Mouse (Mus musculus) forebrain, embryonic 10.5 days (tissue): Measurements from ENCODE around the gene Cdc42bpa. TPM values are rescaled to one million over a fixed set of nuclear protein-coding genes. Genes with fewer than 3 reads are reported as not detected.
"Not testable (repeated sequence)": the region's sequence is repeated elsewhere in the genome, so short reads cannot be mapped to it uniquely, and the experiment has no call there.

Experiments
- DNase-seq: peaks from one replicate; pipeline ENCODE4 v3.0.0-alpha.2; 2017; ENCODE audit warnings: low spot score; ENCODE audit errors: extremely low spot score
- H3K27ac ChIP-seq: fragments of 300-500 bp; sonication (generic); 2 replicates; pipeline ENCODE4 v1.5.1; 2016; ENCODE audit warnings: mild to moderate bottlenecking
- H3K27me3 ChIP-seq: fragments of 300-500 bp; sonication (generic); 2 replicates; pipeline ENCODE4 v1.6.1; 2016; ENCODE audit warnings: mild to moderate bottlenecking; ENCODE audit not compliant: poor library complexity, severe bottlenecking
- H3K36me3 ChIP-seq: fragments of 300-500 bp; sonication (generic); replicated peaks from 2 replicates; pipeline ENCODE4 v1.6.1; 2016; ENCODE audit warnings: mild to moderate bottlenecking, moderate library complexity
- H3K4me1 ChIP-seq: fragments of 300-500 bp; sonication (generic); 2 replicates; pipeline ENCODE4 v1.6.1; 2016
- H3K4me3 ChIP-seq: fragments of 300-500 bp; sonication (generic); 2 replicates; pipeline ENCODE4 v1.5.1; 2016; ENCODE audit warnings: mild to moderate bottlenecking, moderate library complexity
- H3K9me3 ChIP-seq: fragments of 300-500 bp; sonication (generic); 2 replicates; pipeline ENCODE4 v1.6.1; 2016; ENCODE audit warnings: mild to moderate bottlenecking, moderate library complexity
- WGBS: fragments of 180-500 bp; shearing (Covaris S2); methylation state at CpG from one replicate; pipeline ENCODE4 v1.1.7; 2016; 5-methylcytosine and 5-hydroxymethylcytosine counted together
- polyA plus RNA-seq: library from polyadenylated mRNA; unstranded; fragments of >200 nt; fragmentation: Nextera tagmentation; extraction: Ambion mirVana; gene quantifications from 2 replicates; pipeline ENCODE4 v1.2.1, GENCODE M21; 2016

The Cdc42bpa gene
- polyA plus RNA-seq, 1 experiment from 2014 or later: 12.2 TPM

DNA sequence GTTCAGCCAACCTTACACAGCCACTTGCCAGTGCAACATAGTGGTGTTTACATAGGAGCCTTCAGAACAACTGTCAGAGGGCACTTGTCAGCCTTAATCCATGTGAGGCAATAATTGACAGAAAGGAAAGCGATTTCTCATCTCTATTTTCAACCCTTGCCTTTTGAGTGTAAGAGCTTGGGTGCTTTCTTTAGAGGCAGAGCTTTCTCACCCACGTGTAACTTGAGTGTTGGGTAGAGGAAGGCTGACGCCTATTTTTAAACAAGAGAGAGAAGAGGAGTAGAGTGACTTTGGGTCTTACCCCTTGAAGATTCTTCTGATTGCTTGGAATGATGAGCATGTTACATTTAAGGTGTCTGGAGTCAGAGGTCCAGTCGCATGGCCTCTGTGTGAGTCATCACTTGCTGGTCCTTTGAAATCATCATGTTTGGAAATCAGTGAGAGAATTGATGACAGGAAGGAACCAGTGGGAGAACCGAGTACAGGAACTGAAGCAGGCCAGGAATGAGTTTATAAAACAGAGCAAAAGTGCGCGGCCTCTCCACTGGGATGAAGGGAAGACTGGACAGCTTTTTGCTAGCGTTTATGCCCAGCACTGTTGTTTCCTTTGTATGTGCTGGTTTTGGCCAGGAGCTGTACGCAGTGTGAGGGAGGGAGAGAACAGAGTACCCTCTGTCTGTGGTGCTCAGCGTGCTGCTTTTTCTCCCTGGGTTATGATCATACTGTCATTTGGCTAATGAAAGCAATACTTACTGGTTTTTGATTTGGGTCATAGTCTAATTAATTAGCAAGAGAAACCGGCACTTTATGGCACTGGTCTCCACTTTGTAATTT lies 61.4 kb downstream of the Cdc42bpa start:
- H3K9me3 ChIP-seq: no peaks in the 10 kb centered on the region
- peaks cover 6% of the 10 kb centered on the region; the same call in 1 of the 2 replicates for H3K4me1 ChIP-seq
- H3K4me3 ChIP-seq: no peak overlapping the region
- 81% methylated on average over 11 of the region's 11 CpGs for WGBS
- DNase-seq: no peak
- H3K36me3 ChIP-seq: no peaks in the 10 kb centered on the region
- no peaks in the 10 kb centered on the region for H3K27me3 ChIP-seq
- H3K27ac ChIP-seq: no peak overlapping the region

DNA sequence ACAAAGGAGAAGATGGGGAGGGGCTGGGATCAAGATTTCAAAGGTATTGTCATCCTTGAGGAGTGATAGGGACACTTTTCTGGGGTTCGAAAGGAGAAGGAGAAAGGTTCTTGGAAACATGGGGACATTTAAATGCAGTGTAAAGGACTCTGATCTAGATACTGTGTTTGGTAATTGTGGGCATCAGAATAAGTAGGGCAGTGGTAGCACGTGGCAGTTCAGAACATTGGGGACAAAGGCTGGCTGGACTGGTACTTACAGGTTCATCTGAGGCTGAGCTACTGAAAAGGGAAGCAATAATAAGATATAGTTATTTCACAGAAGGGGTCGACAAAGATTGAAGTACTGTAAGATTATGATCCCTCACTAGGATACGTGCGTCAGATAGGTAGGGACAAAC lies 63.2 kb downstream of the Cdc42bpa start:
- H3K27ac ChIP-seq: no peak overlapping the region
- H3K4me3 ChIP-seq: no peak overlapping the region
- H3K4me1 ChIP-seq: peaks cover 6% of the 10 kb centered on the region; the same call in 1 of the 2 replicates
- DNase-seq: no peak
- 76% methylated on average over 5 of the region's 5 CpGs for WGBS
- no peaks in the 10 kb centered on the region for H3K9me3 ChIP-seq
- H3K36me3 ChIP-seq: no peaks in the 10 kb centered on the region
- H3K27me3 ChIP-seq: no peaks in the 10 kb centered on the region

DNA sequence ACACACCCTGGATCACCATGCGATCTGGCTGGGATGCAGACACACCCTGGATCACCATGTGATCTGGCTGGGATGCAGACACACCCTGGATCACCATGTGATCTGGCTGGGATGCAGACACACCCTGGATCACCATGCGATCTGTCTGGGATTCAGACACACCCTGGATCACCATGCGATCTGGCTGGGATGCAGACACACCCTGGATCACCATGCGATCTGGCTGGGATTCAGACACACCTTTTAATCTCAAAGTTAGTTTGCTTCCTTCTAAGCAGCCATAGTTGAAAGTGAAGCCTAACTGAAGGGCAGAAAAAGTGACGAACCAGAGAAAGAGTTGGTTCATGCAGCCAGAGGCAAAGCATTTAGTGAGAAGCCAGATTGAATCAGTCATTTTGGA lies 69.6 kb downstream of the Cdc42bpa start:
- not testable (repeated sequence) for H3K27me3 ChIP-seq, H3K9me3 ChIP-seq, H3K27ac ChIP-seq, DNase-seq, H3K4me1 ChIP-seq, H3K36me3 ChIP-seq, H3K4me3 ChIP-seq
- WGBS: 87% methylated on average over 5 of the region's 5 CpGs

DNA sequence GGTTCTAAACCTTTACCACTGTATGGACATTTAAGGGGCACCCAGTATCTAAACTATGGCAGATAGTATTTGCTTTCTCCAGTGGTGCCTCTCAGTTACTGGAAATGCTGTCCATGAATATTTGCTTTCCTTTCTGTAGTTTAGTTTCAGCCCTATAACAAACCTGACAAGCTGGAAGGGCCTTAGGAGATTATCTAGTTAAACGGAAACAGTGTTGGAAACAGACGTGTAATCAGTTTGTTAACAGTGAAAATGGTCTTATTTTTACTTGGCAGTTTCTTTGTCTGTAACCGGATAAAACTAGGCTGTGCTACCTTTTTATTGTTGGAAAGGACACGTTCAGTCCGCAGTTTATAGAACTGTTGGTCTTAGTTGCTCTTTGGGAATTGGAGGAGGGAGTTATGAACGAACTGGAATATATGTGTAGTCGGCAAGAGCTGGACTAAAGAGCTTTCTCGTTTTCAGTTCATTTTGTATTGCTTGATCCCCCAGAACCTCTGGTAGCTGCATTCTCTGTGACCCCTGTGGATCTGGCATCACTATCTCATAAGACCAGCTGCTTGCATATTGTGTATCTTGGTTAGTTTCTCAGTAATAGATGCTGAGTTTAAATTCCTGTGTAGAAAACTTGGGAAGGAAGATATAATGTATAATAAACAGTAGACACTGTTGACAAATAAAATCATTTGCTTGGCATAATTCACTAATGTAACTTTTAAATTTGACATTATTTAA lies 70.5 kb downstream of the Cdc42bpa start:
- 88% methylated on average over 8 of the region's 8 CpGs for whole genome bisulfite sequencing
- H3K27ac ChIP-seq: no peak overlapping the region
- 0 out of 2 replicates have a peak, but pooled peaks cover 3% of the 10 kb centered on the region for H3K36me3 ChIP-seq
- H3K4me1 ChIP-seq: no peaks in the 10 kb centered on the region
- no peaks in the 10 kb centered on the region for H3K27me3 ChIP-seq
- no peak overlapping the region for H3K4me3 ChIP-seq
- DNase-seq: no peak
- H3K9me3 ChIP-seq: no peaks in the 10 kb centered on the region

DNA sequence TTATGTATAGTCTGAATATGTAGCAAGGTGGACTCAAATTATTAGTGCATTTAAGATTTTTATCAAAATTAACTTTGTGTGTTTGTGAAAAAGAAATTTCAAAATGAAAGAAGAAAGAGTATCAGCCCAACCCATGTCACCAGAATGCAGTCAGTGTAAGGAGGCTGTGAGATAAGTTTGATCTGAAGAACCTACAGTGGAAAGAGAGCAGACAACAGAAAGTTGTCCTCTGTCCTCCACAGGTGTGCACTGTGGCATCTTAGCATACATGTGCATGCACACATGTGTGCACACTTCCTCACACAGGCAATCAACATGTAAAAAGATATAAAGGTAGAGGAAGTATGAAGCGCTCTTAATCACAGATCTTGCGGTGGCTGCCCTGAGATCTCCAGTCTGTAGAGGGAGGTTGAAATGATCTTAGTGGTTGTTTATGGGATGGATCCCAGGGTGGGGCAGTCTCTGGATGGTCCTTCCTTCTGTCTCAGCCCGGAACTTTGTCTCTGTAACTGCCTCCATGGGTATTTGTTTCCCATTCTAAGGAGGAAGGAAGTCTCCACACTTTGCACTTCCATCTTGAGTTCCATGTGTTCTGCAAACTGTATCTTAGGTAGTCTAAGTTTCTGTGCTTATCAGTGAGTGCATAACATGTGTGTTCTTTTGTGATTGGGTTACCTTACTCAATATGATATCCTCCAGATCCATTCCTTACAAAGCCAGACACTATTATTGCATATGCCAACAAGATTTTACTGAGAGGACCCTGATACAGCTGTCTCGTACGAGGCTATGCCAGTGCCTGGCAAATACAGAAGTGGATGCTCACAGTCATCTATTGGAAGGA lies 71.7 kb downstream of the Cdc42bpa start:
- no peak for DNase-seq
- Histone ChIP-seq H3K36me3 (0 out of 2 replicates have a peak, but pooled peaks cover 3% of the 10 kb centered on the region), H3K4me3 (no peak overlapping the region), H3K27ac (no peak overlapping the region), H3K9me3 (no peaks in the 10 kb centered on the region), H3K4me1 (no peaks in the 10 kb centered on the region), H3K27me3 (no peaks in the 10 kb centered on the region)
- WGBS: 89% methylated on average over 5 of the region's 5 CpGs

DNA sequence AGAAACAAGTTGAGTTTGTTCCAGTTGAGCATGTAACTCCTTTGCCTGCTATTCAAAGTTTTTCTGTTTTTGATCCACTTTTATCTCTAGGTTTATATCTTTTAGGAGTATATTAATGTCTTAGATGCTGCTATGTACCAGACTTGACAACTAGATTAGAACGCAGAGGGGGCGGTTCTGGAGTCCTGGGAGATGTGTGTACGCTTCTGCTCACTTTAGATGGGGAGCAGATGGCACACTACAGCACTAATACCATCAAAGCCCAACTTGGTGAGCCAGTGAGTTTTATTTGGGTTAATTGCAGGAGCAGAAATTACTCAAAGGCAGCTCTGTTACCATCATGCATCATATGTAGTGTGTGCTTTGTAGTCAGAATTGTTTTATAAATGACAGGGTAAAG lies 77.2 kb downstream of the Cdc42bpa start:
- H3K4me1 ChIP-seq: no peaks in the 10 kb centered on the region
- H3K27ac ChIP-seq: no peak overlapping the region
- H3K36me3 ChIP-seq: peaks cover 4% of the 10 kb centered on the region; the same call in 1 of the 2 replicates
- 95% methylated on average over 3 of the region's 3 CpGs for WGBS
- H3K4me3 ChIP-seq: no peak overlapping the region
- H3K9me3 ChIP-seq: no peaks in the 10 kb centered on the region
- H3K27me3 ChIP-seq: no peaks in the 10 kb centered on the region
- no peak for DNase-seq

DNA sequence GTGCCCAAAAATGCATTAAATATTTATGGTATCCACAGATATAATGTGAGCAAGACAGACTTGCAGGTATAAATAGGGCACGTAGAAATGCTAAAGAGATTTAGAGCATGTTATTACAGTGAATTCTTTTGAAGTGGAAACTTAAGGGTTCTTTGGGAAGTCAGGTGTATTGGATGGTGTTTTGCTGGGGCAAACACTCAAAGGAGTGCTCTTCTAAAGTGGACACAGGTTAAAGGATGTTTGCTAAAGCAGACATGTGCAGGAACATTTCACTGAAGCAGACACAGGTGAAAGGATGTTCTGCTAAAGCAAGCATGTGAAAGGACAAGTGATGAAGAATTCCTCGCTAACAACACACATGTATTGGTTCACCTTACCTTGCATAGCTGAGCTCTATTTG lies 83.9 kb downstream of the Cdc42bpa start:
- Histone ChIP-seq H3K9me3 (peaks cover 12% of the 10 kb centered on the region; the same call in 1 of the 2 replicates), H3K4me3 (no peak overlapping the region), H3K27me3 (no peaks in the 10 kb centered on the region), H3K27ac (no peak overlapping the region), H3K36me3 (peaks cover 38% of the 10 kb centered on the region), H3K4me1 (no peaks in the 10 kb centered on the region)
- DNase-seq: no peak
- WGBS: 96% methylated on average over 2 of the region's 2 CpGs

DNA sequence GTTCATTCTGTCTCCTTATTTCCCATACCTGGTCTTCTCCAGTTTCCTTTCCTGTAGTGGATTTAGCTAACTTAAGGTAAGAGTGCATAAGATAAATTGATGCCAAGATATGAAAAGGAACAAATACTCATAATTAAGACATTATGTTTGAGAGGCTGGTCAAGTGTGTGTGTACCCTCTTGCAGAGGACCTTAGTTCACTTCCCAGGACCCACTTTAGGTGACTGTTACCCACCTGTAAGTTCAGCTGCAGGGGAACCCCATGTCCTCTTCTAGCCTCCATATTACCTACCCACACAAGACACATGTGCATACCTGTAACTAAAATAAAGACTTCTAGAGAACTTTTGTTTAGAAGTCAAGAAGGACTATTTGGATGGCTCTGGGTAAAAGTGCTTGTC lies 84.9 kb downstream of the Cdc42bpa start:
- Histone ChIP-seq H3K4me1 (no peaks in the 10 kb centered on the region), H3K27ac (no peak overlapping the region), H3K36me3 (peaks cover 38% of the 10 kb centered on the region), H3K27me3 (no peaks in the 10 kb centered on the region), H3K4me3 (no peak overlapping the region), H3K9me3 (peaks cover 12% of the 10 kb centered on the region; the same call in 1 of the 2 replicates)
- DNase-seq: no peak

DNA sequence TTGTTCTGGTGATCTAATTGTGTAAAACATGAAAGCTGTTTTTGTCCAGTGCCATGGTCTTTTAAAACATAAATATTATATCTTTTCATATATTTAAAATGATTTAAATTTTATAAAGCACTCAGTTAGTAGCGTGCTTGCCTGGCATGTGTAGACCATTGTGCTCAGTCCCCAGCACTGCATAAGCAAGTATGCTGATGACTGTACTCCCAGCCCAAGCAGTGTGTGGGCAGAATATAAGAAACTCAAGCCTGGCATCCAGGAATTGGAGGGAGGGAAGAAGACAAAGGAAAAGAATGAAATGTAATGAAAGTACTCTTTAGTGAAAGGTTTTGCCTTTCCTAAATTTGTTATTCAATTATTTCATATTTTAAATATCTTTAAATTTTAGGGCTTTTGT lies 128.9 kb downstream of the Cdc42bpa start:
- H3K4me1 ChIP-seq: no peaks in the 10 kb centered on the region
- no peaks in the 10 kb centered on the region for H3K27me3 ChIP-seq
- no peak overlapping the region for H3K4me3 ChIP-seq
- DNase-seq: no peak
- H3K9me3 ChIP-seq: no peaks in the 10 kb centered on the region
- 88% methylated on average over 1 of the region's 1 CpGs for WGBS
- H3K27ac ChIP-seq: no peak overlapping the region
- no peaks in the 10 kb centered on the region; the same call in 1 of the 2 replicates for H3K36me3 ChIP-seq

DNA sequence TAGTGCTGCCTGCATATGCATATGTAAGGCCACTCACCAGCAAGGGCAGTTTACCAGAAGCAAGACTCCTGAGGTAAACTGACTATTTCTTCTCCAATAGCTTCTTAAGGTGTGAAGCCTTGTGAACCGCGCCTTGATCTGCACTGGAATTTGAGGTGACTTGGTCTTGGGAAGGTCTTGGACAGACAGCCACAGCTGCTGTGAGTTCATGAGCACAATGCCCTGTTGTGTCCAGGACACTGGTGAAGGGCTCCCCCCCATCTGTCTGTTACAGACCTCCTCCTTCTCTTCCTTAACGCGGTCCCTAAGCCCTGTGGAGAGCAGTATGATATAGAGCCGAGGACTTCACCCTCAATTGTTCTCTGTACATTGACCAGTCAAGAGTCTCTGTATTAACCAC lies 138.2 kb downstream of the Cdc42bpa start:
- H3K36me3 ChIP-seq: peaks cover 23% of the 10 kb centered on the region
- H3K9me3 ChIP-seq: no peaks in the 10 kb centered on the region
- H3K4me3 ChIP-seq: no peak overlapping the region
- no peaks in the 10 kb centered on the region for H3K4me1 ChIP-seq
- no peak overlapping the region for H3K27ac ChIP-seq
- no peaks in the 10 kb centered on the region for H3K27me3 ChIP-seq
- DNase-seq: no peak
- WGBS: 89% methylated on average over 5 of the region's 5 CpGs

DNA sequence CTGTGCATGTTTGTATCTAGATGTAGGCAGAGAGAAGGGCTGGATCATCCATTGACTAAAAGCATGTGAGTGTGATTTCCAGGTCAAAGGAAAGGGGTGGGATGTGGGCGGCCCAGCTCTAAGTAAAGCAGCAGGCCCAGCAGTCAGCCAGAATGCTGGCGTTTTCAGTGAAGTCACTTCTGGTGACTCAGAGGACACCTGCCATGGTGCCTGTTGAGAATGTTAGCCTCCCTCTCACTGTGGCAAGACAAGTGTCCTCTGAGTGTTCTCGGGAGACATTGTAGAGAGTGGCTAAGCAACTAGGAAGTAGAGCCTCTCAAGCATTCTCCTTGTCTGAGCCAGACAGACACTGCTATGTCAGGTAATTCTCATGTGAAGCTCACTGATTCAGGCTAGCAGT lies 144.3 kb downstream of the Cdc42bpa start:
- Histone ChIP-seq H3K36me3 (peaks cover 3% of the 10 kb centered on the region; the same call in 1 of the 2 replicates), H3K4me3 (no peak overlapping the region), H3K9me3 (no peaks in the 10 kb centered on the region), H3K27me3 (no peaks in the 10 kb centered on the region), H3K27ac (no peak overlapping the region), H3K4me1 (peaks cover 3% of the 10 kb centered on the region; the same call in 1 of the 2 replicates)
- 78% methylated on average over 3 of the region's 3 CpGs for WGBS
- DNase-seq: no peak

DNA sequence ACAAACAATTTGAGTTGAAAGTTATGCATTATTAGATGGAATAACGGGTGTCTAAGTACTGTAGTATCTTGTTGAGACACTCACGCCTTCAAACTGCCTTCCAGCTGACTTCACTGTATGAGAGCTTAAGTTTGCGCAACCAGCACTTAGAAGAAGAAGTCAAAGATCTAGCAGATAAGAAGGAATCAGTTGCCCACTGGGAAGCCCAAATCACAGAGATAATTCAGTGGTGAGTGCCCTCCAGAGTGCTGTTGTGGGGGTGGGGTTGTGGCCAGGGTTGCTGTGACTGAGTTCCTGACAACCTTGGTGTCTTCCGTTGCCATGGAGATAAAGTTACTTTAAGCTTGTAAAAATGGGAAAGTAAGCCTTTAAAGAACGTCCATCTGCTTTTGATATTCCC lies 148.8 kb downstream of the Cdc42bpa start:
- Histone ChIP-seq H3K4me1 (peaks cover 3% of the 10 kb centered on the region; the same call in 1 of the 2 replicates), H3K27me3 (no peaks in the 10 kb centered on the region), H3K4me3 (no peak overlapping the region), H3K9me3 (no peaks in the 10 kb centered on the region), H3K36me3 (peaks cover 5% of the 10 kb centered on the region), H3K27ac (no peak overlapping the region)
- 84% methylated on average over 5 of the region's 5 CpGs for WGBS
- DNase-seq: no peak
